Mouse (Mus musculus) hematopoietic stem cell, adult 5-6 weeks (primary cell): ENCODE measurements around the gene Siah2. TPM values are rescaled to one million over a fixed set of nuclear protein-coding genes. Genes with fewer than 3 reads are reported as not detected.

Experiments
- ATAC-seq, 2 experiments: fragments of 125-278 bp in 1 of 2; replicated peaks in 1 of 2; 2 replicates each; pipeline ENCODE4 v1.8.0; 2016 to 2017; ENCODE audit warnings: inconsistent platforms in 2 of 2, mild to moderate bottlenecking in 2 of 2, moderate number of reproducible peaks in 2 of 2, low read depth in 1 of 2, moderate TSS enrichment in 1 of 2; ENCODE audit not compliant: low FRiP score in 2 of 2, poor library complexity in 2 of 2, severe bottlenecking in 2 of 2, insufficient read depth in 1 of 2, low TSS enrichment in 1 of 2
- total RNA-seq: library from RNA; stranded (forward); fragments of 172-1452, 232-1000 nt; gene quantifications from 2 replicates; pipeline ENCODE4 v1.2.3, GENCODE M21; 2017

Siah2 gene
- 16.0 and 18.1 TPM in 2 replicates for total RNA-seq

- ATAC-seq, result peak; percentile 79 to 89
Measured at GRCm38 (mm10) chr3:58691997-58692721, at the start of gene Siah2. Gene Siah2 (minus strand): TSS chr3:58692400.

- ATAC-seq, result no peak
Measured at GRCm38 (mm10) chr3:58739536-58739935, 47.3 kb upstream of the Siah2 start.

- ATAC-seq, result no peak
Measured at GRCm38 (mm10) chr3:58738346-58739089, 46.3 kb upstream of the Siah2 start.

GRCm38 (mm10) chr3:58731520-58731919 lies 39.3 kb upstream of the Siah2 start:
- no peak for ATAC-seq

GRCm38 (mm10) chr3:58730580-58730979 lies 38.4 kb upstream of the Siah2 start:
- ATAC-seq, result no peak

GRCm38 (mm10) chr3:58729549-58729948 lies 37.3 kb upstream of the Siah2 start:
- no peak for ATAC-seq

- ATAC-seq, result no peak
Measured at GRCm38 (mm10) chr3:58727601-58728000, 35.4 kb upstream of the Siah2 start.

- peak; percentile 73 to 82 for ATAC-seq
Measured at GRCm38 (mm10) chr3:58727012-58727411, 34.8 kb upstream of the Siah2 start.

GRCm38 (mm10) chr3:58726374-58726773 lies 34.2 kb upstream of the Siah2 start:
- no peak for ATAC-seq

GRCm38 (mm10) chr3:58724815-58725214 lies 32.6 kb upstream of the Siah2 start:
- ATAC-seq, result no peak

GRCm38 (mm10) chr3:58723656-58724055 lies 31.5 kb upstream of the Siah2 start:
- ATAC-seq, result no peak

GRCm38 (mm10) chr3:58719461-58720230 lies 27.4 kb upstream of the Siah2 start:
- ATAC-seq, result no peak

GRCm38 (mm10) chr3:58716705-58717104 lies 24.5 kb upstream of the Siah2 start:
- ATAC-seq, result no peak

GRCm38 (mm10) chr3:58714767-58715166 lies 22.6 kb upstream of the Siah2 start:
- no peak for ATAC-seq

GRCm38 (mm10) chr3:58714034-58714433 lies 21.8 kb upstream of the Siah2 start:
- ATAC-seq, result no peak

GRCm38 (mm10) chr3:58713191-58713590 lies 21.0 kb upstream of the Siah2 start:
- ATAC-seq, result no peak

- no peak for ATAC-seq
Measured at GRCm38 (mm10) chr3:58704547-58704946, 12.3 kb upstream of the Siah2 start.

GRCm38 (mm10) chr3:58703748-58704147 lies 11.5 kb upstream of the Siah2 start:
- ATAC-seq, result no peak
